Mouse (Mus musculus): Measurements from ENCODE around the gene Gm45837.
"Not testable (repeated sequence)": the region's sequence is repeated elsewhere in the genome, so short reads cannot be mapped to it uniquely, and the experiment has no call there.

The Gm45837 gene

DNA sequence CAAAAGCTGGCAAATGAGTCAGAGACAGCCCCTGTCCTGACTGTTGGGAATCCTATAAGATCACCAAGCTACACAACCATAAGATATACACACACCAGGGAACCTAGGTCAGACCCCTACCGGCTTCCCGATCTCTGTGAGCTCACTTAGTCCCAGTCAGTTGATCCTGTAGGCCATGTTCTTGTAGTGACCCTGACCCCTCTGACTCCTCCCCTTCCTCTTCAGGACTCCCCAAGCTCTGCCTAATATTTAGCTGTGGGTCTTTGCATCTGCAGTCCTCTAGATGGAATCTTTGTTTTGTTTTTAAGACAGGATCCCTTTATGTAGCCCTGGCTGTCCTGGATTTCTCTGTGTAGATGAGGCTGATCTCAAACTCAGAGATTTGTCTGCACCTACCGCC is 138.6 kb downstream of the Gm45837 start:
- DNase-seq (ENCODE audit: low read depth, low spot score), result no peak

DNA sequence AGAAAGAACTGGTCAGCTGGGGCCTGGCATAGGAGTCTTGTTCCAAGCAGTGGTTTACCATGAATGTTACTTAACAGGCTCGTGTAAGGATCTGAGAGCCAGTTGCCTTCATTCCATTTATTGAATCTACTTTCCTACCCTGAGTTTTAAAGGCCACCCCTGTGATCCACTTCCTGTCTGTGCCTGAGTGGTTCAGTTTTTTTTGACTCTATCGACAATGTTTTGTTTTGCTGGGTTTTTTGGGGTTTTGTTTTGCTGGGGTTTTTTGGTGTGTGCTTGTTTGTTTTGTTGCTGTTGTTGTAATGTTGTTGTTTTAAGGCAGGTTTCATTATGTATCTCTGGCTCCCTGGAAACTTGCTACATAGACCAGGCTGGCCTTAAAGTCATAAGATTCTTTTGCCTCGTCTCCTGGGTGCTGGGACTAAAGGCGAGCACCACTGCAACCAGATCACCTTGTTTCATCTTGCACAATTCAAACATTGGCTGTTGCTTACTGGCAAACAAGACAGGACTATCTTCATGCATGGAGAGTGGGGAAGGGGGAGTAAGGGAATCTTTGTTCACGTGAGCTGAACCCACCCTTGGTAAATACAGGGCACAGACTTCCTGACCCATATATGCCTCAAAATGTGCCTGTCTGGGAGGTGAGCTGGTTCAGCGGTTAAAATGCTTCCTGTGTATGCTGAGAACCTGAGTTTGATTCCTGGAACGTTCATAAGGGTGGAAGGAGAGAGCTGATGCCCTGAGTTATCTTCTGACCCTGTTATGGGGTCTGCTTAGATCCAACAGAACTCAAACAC is 140.2 kb downstream of the Gm45837 start:
- no peak for DNase-seq (ENCODE audit: low read depth, low spot score)

DNA sequence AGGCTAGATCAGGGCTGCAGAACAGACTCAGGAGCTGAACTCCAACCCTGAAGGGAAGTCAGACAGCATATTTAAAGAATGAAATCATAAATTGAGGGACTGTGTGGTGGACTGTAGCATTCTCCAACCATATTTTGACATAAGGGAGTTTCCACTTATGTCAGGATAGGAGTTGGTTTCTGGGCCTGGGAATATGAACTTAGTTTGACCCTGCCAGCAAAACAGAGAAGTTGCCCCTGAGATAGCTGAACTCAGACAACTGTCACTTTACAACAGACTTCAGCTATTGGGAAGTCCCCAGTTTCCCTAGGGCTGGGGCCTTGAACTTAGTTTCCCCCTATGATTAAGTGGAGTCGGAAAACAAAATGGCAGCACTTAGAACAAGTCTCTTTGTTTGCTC is 140.8 kb downstream of the Gm45837 start:
- no peak for DNase-seq (ENCODE audit: low read depth, low spot score)

GRCm38 (mm10) chr7:101555473-101555872 is 144.8 kb downstream of the Gm45837 start:
- DNase-seq (ENCODE audit: low read depth, low spot score), result not testable (repeated sequence)

DNA sequence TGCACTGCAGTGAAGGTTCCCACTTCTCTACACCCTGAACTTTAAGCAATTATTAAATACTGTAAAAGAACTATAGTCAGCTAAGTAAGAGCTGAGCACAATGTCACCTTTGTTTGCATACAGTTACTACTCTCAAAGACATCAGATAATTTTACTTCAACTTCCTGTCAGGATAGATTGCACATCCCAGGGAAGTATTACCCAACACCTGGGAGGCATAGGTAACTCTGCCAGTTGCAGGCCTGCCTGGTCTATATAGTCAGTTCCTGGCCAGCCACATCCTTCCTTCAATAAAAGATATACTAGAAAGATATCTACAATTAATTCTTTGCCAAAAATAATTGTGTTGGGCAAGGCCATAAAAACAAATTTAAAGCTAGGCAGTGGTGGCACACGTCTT is 146.7 kb downstream of the Gm45837 start:
- DNase-seq (ENCODE audit: low read depth, low spot score), result no peak

- DNase-seq (ENCODE audit: low read depth, low spot score), result not testable (repeated sequence)
Measured at GRCm38 (mm10) chr7:101559393-101559792, 148.7 kb downstream of the Gm45837 start.

All from ZHBTc4 (cell line).